Mouse (Mus musculus): ENCODE data around the gene Prkch.

Prkch gene

GRCm38 (mm10) chr12:73645216-73645615 is 60.6 kb downstream of the Prkch start:
- in situ Hi-C loops (cut with MboI; ENCODE audit: low pct_unique_long_range_greater_than_20kb in 1 of 2, low sequenced_read_pairs in 2 of 2, unreplicated experiment in 1 of 2), result no loop called here

GRCm38 (mm10) chr12:73647686-73648085 is 63.1 kb downstream of the Prkch start:
- in situ Hi-C loops (cut with MboI; ENCODE audit: low pct_unique_long_range_greater_than_20kb in 1 of 2, low sequenced_read_pairs in 2 of 2, unreplicated experiment in 1 of 2), result no loop called here

GRCm38 (mm10) chr12:73656568-73657204 is 72.1 kb downstream of the Prkch start:
- in situ Hi-C loops (cut with MboI; ENCODE audit: low pct_unique_long_range_greater_than_20kb in 1 of 2, low sequenced_read_pairs in 2 of 2, unreplicated experiment in 1 of 2), result no loop called here

GRCm38 (mm10) chr12:73663421-73663820 is 78.8 kb downstream of the Prkch start:
- in situ Hi-C loops (cut with MboI; ENCODE audit: low pct_unique_long_range_greater_than_20kb in 1 of 2, low sequenced_read_pairs in 2 of 2, unreplicated experiment in 1 of 2), result no loop called here

GRCm38 (mm10) chr12:73666701-73667100 is 82.1 kb downstream of the Prkch start:
- in situ Hi-C loops (cut with MboI; ENCODE audit: low pct_unique_long_range_greater_than_20kb in 1 of 2, low sequenced_read_pairs in 2 of 2, unreplicated experiment in 1 of 2), result no loop called here

- in situ Hi-C loops (cut with MboI; ENCODE audit: low pct_unique_long_range_greater_than_20kb in 1 of 2, low sequenced_read_pairs in 2 of 2, unreplicated experiment in 1 of 2), result no loop called here
Measured at GRCm38 (mm10) chr12:73667607-73668006, 83.0 kb downstream of the Prkch start.

GRCm38 (mm10) chr12:73670739-73671138 is 86.1 kb downstream of the Prkch start:
- in situ Hi-C loops (cut with MboI; ENCODE audit: low pct_unique_long_range_greater_than_20kb in 1 of 2, low sequenced_read_pairs in 2 of 2, unreplicated experiment in 1 of 2), result no loop called here

- in situ Hi-C loops (cut with MboI; ENCODE audit: low pct_unique_long_range_greater_than_20kb in 1 of 2, low sequenced_read_pairs in 2 of 2, unreplicated experiment in 1 of 2), result no loop called here
Measured at GRCm38 (mm10) chr12:73671540-73671939, 86.9 kb downstream of the Prkch start.

- in situ Hi-C loops (cut with MboI; ENCODE audit: low pct_unique_long_range_greater_than_20kb in 1 of 2, low sequenced_read_pairs in 2 of 2, unreplicated experiment in 1 of 2), result no loop called here
Measured at GRCm38 (mm10) chr12:73672007-73672406, 87.4 kb downstream of the Prkch start.

- in situ Hi-C loops (cut with MboI; ENCODE audit: low pct_unique_long_range_greater_than_20kb in 1 of 2, low sequenced_read_pairs in 2 of 2, unreplicated experiment in 1 of 2), result no loop called here
Measured at GRCm38 (mm10) chr12:73673783-73674182, 89.2 kb downstream of the Prkch start.

- in situ Hi-C loops (cut with MboI; ENCODE audit: low pct_unique_long_range_greater_than_20kb in 1 of 2, low sequenced_read_pairs in 2 of 2, unreplicated experiment in 1 of 2), result no loop called here
Measured at GRCm38 (mm10) chr12:73675212-73675611, 90.6 kb downstream of the Prkch start.

- in situ Hi-C loops (cut with MboI; ENCODE audit: low pct_unique_long_range_greater_than_20kb in 1 of 2, low sequenced_read_pairs in 2 of 2, unreplicated experiment in 1 of 2), result no loop called here
Measured at GRCm38 (mm10) chr12:73679400-73679801, 94.8 kb downstream of the Prkch start.

- in situ Hi-C loops (cut with MboI; ENCODE audit: low pct_unique_long_range_greater_than_20kb in 1 of 2, low sequenced_read_pairs in 2 of 2, unreplicated experiment in 1 of 2), result no loop called here
Measured at GRCm38 (mm10) chr12:73682921-73683346, 98.3 kb downstream of the Prkch start.

- in situ Hi-C loops (cut with MboI; ENCODE audit: low pct_unique_long_range_greater_than_20kb in 1 of 2, low sequenced_read_pairs in 2 of 2, unreplicated experiment in 1 of 2), result no loop called here
Measured at GRCm38 (mm10) chr12:73685875-73686274, 101.3 kb downstream of the Prkch start.

- in situ Hi-C loops (cut with MboI; ENCODE audit: low pct_unique_long_range_greater_than_20kb in 1 of 2, low sequenced_read_pairs in 2 of 2, unreplicated experiment in 1 of 2), result no loop called here
Measured at GRCm38 (mm10) chr12:73686456-73686855, 101.9 kb downstream of the Prkch start.

- in situ Hi-C loops (cut with MboI; ENCODE audit: low pct_unique_long_range_greater_than_20kb in 1 of 2, low sequenced_read_pairs in 2 of 2, unreplicated experiment in 1 of 2), result no loop called here
Measured at GRCm38 (mm10) chr12:73687077-73688035, 102.8 kb downstream of the Prkch start.

GRCm38 (mm10) chr12:73692321-73692720 is 107.7 kb downstream of the Prkch start:
- in situ Hi-C loops (cut with MboI; ENCODE audit: low pct_unique_long_range_greater_than_20kb in 1 of 2, low sequenced_read_pairs in 2 of 2, unreplicated experiment in 1 of 2), result no loop called here

- in situ Hi-C loops (cut with MboI; ENCODE audit: low pct_unique_long_range_greater_than_20kb in 1 of 2, low sequenced_read_pairs in 2 of 2, unreplicated experiment in 1 of 2), result no loop called here
Measured at GRCm38 (mm10) chr12:73693347-73693746, 108.8 kb downstream of the Prkch start.

GRCm38 (mm10) chr12:73694690-73695089 is 110.1 kb downstream of the Prkch start:
- in situ Hi-C loops (cut with MboI; ENCODE audit: low pct_unique_long_range_greater_than_20kb in 1 of 2, low sequenced_read_pairs in 2 of 2, unreplicated experiment in 1 of 2), result loop anchor here in 1 of 2 experiments (5.0 kb wide), 1 partner anchor 127 kb away; no protein-coding TSS in a partner anchor
